Mouse (Mus musculus) ES-E14 (cell line): Measurements from ENCODE around the gene Bclaf1.

ENCODE experiments used
- CHD2 ChIP-seq: IDR thresholded peaks from 2 replicates; pipeline ENCODE4 v1.6.1; 2014; ENCODE audit warnings: mild to moderate bottlenecking, low read depth, low read length, inconsistent platforms
- HCFC1 ChIP-seq: IDR thresholded peaks from 2 replicates; pipeline ENCODE4 v1.6.1; 2012; ENCODE audit warnings: low read length, inconsistent platforms, borderline replicate concordance; ENCODE audit not compliant: insufficient read depth
- MAFK ChIP-seq: IDR thresholded peaks from 2 replicates; pipeline ENCODE4 v1.6.1; 2014; ENCODE audit warnings: mild to moderate bottlenecking, low read depth, low read length, inconsistent platforms; ENCODE audit not compliant: insufficient read depth
- ZC3H11A ChIP-seq: IDR thresholded peaks from 2 replicates; pipeline ENCODE4 v1.6.1; 2012; ENCODE audit warnings: low read depth, mild to moderate bottlenecking, inconsistent platforms, low read length, borderline replicate concordance
- ZNF384 ChIP-seq: IDR thresholded peaks from 2 replicates; pipeline ENCODE4 v1.6.1; 2012; ENCODE audit warnings: low read depth, low read length, inconsistent platforms

- TF ChIP-seq MAFK = no peak
- no peak for TF ChIP-seq ZNF384
- peak; percentile 72 for TF ChIP-seq ZC3H11A
- no peak for TF ChIP-seq CHD2
- TF ChIP-seq HCFC1 = no peak
These were observed 49.5 kb downstream of the Bclaf1 start for GRCm38 (mm10) chr10:20361542-20362449.
